Mouse (Mus musculus) adrenal gland, postnatal 36 days (tissue): ENCODE measurements around the gene Bckdha. TPM values are rescaled to one million over a fixed set of nuclear protein-coding genes. Genes with fewer than 3 reads are reported as not detected.

ENCODE experiments used
- DNase-seq, 2 experiments: peaks; one replicate each; pipeline ENCODE4 v3.0.0; 2021; ENCODE audit warnings: mixed read lengths in 1 of 2
- total RNA-seq, 2 experiments: library from RNA; stranded (reverse); gene quantifications; 2 replicates each; pipeline ENCODE4 v1.2.3; 2021

Bckdha gene
- total RNA-seq, 2 experiments from 2014 or later, result 176 to 245 TPM

DNA sequence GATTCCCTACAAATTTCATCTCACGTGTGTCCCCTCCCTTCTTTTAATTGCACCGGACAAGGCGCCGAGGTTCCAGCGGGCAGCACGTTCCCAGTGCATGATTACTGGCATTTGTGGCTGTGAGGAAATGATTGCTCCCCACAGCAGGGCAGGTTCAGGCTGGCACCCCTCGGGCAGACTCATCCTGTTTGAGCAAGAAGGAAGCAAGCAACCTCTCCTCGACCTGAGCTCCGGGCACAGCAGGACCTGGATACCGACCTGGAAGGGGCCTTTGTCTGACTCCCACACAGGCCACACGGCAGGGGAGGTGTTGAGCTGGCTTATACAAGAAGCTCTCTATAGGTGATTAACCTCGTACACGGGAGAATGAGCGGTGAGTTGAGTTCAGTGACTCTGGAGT lies 13.7 kb downstream of the Bckdha start:
- DNase-seq, result no peak

GRCm38 (mm10) chr7:25644631-25645030 lies 14.2 kb downstream of the Bckdha start:
- DNase-seq, result no peak

GRCm38 (mm10) chr7:25644136-25644535 lies 14.6 kb downstream of the Bckdha start:
- no peak for DNase-seq

DNA sequence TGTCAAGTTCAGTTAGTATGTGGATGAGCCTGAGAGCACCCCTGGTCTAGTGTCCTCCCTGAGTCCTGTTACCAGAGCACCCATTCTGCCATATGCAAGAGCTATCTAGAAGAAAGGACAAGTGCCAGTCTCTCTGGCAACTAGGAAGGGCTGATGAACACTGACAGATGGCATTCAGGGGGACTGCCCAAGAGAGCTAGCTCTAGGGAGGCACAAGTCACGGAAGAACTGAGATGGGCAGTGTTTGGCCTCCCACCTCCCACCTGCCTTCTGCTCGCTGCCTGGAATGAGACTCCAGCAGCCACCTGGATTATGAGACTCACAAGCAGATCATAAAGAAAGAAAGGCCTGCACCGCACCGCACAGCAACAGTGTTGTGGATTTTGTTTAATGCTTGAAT lies 19.0 kb downstream of the Bckdha start:
- DNase-seq, result no peak

- no peak for DNase-seq
These were observed 21.7 kb downstream of the Bckdha start for GRCm38 (mm10) chr7:25637099-25637498.

DNA sequence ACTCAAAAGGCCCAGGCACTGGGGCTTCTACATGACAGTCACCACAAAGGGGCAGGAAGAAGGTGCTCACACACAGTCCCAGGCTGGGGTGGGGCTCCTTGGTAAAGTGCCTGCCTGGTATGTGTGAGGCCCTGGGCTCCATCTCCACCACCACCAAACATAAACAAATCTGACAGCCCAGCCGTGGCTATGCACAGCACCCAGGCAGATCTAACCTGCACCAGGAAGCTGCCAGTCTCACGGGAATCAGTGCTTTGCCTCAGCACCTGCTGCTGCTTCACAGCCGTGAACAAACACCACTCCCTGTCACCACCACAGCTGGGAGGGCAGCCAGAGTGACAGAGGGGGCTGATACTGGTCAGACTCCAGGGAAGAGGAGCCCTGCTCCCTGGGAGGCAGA lies 22.4 kb downstream of the Bckdha start:
- DNase-seq, result no peak

GRCm38 (mm10) chr7:25632679-25633078 lies 26.1 kb downstream of the Bckdha start:
- no peak for DNase-seq

GRCm38 (mm10) chr7:25628323-25628620 lies 30.5 kb downstream of the Bckdha start:
- no peak for DNase-seq

GRCm38 (mm10) chr7:25627431-25628322 lies 31.1 kb downstream of the Bckdha start:
- DNase-seq, result peak; percentile 81 to 87

DNA sequence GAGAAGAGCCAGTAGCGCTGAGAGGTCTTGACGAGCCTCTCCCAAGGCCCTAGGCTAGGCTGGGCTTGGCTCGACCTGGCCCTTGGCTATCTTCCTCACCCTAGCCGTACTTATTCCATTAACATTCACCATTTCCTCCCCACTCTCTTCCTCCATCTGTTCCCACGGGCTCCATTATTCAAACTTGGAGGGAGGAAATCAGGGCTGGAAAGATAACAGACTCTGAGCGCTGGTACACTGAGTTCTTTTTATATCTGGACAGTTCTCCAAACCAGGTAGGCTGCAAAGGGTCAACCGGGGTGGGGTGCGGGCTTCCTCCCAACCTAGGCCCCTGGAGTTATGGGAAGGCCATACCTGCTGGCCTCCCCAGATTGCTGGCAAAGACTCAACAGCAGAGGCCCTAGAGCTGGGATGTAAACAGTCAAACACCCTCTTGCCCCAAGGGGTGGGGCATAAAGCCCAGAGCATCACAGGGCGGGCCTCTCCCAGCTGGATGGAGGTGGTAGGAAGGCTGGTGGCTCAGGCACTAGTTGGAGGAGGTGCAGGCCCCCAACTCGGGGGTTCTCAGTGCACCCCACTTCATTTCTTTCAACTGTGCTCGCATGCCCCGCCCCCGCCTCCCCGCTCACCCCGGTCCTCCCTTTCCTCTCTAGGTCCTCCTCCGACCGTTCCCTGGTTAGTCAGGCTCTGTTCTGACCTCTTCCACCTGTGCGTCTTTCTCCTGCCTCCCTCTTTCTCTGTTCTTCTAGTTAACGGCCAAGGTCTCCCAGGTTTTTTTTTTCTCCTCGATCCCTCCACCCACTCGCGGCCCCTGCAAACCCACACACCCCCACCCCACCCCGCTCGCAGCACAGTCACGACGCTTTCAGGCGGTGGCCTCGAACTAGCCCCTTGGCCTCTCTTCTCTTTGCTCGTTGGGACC lies 32.0 kb downstream of the Bckdha start, which contains the start of gene B3gnt8:
TSS of gene B3gnt8 (plus strand) at position 146 of the 922 bp plus-strand sequence.
- peak; percentile 28 to 42 for DNase-seq

DNA sequence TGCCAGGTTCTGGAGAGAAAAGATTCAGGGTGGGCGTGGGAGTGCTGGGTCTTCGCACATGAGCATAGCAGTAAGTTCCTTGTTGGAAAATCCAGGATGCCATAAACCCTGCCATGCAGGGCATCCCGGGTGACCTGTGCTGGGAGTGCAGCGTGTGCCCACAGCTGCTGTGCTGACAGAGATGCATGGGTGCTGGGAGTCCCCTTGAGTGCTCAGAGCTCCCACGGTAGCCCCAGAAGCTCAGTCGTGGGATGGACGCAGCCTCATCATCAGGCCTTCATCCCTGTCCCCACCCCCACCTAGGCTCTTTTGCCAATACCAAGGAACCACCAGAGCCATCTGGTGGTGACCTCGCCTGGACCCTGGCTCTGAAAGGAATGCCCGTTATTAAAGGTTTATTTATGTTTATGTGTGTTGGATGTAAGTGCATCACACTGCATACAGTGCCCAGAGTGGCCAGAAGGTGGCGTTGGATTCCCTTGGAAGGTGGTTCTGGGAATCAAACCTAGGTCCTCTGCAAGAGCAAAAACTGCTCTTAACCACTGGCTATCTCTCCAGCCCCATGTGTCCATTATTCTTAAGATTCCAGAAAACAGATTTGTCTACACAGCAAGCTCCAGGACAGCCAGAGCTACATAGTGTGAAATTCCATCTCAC lies 33.1 kb downstream of the Bckdha start:
- peak in 1 of 2 experiments; percentile 37 for DNase-seq

DNA sequence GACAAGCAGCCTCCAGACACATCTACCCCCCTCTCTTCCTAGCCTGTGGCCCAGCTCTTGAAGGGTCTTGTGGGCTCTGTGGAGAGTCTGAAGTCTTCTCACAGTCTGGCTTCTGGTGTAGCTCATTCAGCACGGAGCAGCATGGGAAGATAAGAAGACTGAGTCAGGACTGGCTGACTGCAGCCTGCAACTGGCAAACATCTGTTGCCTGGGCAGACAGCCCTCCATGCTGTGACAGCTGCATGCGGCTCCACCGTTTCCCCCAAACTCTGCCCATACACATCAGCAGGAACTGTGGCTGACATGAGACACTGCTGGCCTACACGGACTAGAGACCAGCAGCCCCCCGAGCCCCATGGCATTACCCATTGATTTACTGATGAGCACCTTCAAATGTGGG lies 33.9 kb downstream of the Bckdha start:
- DNase-seq, result no peak

GRCm38 (mm10) chr7:25623857-25624370 lies 34.9 kb downstream of the Bckdha start:
- no peak for DNase-seq

DNA sequence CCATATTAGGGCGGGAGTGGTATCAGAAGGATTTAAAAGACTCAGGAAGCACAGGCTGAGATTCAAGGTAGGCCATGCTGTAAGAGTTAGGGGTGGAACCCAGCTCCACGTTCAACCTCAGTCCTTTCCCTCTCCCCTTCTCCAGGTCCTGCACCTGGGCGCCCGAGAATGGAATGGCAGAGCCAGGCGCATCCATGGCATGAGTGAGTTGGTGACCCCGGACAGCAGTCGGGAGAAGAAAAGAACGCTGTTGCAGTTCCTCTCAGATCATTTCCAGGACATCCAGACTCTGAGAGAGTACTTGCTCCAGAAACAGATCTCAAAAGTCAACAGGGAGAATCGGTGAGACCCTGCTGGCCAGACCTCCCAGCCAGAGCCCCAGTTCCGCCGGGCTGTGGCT lies 38.0 kb downstream of the Bckdha start:
- DNase-seq, result no peak

GRCm38 (mm10) chr7:25620101-25620500 lies 38.7 kb downstream of the Bckdha start:
- DNase-seq, result no peak

DNA sequence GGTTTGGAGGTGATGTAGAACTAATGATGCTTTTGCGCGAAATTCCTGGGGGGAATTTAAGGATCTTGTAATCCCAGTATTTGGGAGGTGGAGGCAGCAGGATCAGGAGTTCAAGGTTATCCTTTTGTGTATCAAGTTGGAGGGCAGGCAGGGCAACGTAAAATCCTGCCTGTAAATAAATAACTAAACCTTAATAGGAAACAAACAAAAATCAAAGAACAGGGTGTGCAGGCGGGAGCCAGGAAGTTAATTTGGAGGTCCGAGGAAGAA lies 39.1 kb downstream of the Bckdha start:
- DNase-seq, result no peak

- DNase-seq, result peak; percentile 95
These were observed 39.7 kb downstream of the Bckdha start, which contains the start of gene Dmac2 for GRCm38 (mm10) chr7:25618865-25619721. Gene Dmac2 (plus strand): TSS chr7:25619414.

- no peak for DNase-seq
These were observed 41.2 kb downstream of the Bckdha start for GRCm38 (mm10) chr7:25617376-25618160.

- no peak for DNase-seq
These were observed 43.1 kb downstream of the Bckdha start, which contains the start of gene Erich4 for GRCm38 (mm10) chr7:25615706-25616011. Gene Erich4 (minus strand): TSS chr7:25615892.

- no peak for DNase-seq
These were observed 43.7 kb downstream of the Bckdha start for GRCm38 (mm10) chr7:25614831-25615705.
